Mouse (Mus musculus) C2C12 (cell line): ENCODE data around the gene Kif26b. TPM values are rescaled to one million over a fixed set of nuclear protein-coding genes. Genes with fewer than 3 reads are reported as not detected.

Experiments
- H3K27me3 ChIP-seq: one replicate; pipeline ENCODE4 v1.6.1; 2011; ENCODE audit not compliant: control insufficient read depth, insufficient read depth, insufficient read length
- H3K36me3 ChIP-seq: one replicate; pipeline ENCODE4 v1.6.1; 2011; ENCODE audit not compliant: control insufficient read depth, insufficient read depth
- H3K4me3 ChIP-seq: one replicate; pipeline ENCODE4 v1.5.1; 2011; ENCODE audit warnings: mild to moderate bottlenecking, control low read depth; ENCODE audit not compliant: poor library complexity, insufficient read depth, severe bottlenecking
- H3K79me2 ChIP-seq: one replicate; pipeline ENCODE4 v1.6.1; 2011; ENCODE audit not compliant: control insufficient read depth, insufficient read depth
- H3K79me3 ChIP-seq: one replicate; pipeline ENCODE4 v1.6.1; 2011; ENCODE audit warnings: low read depth, control low read depth
- H3ac ChIP-seq: one replicate; pipeline ENCODE3; 2011; ENCODE audit warnings: low read depth; ENCODE audit not compliant: control insufficient read depth, insufficient read length
- CEBPB ChIP-seq: IDR thresholded peaks from one replicate; pipeline ENCODE4 v1.6.1; 2011; ENCODE audit warnings: low read depth, mild to moderate bottlenecking, control low read depth, moderate library complexity
- CTCF ChIP-seq: IDR thresholded peaks from one replicate; pipeline ENCODE4 v1.5.1; 2011; ENCODE audit not compliant: control insufficient read depth, insufficient read depth, insufficient read length
- FOSL1 ChIP-seq: IDR thresholded peaks from one replicate; pipeline ENCODE4 v1.8.0; 2011; ENCODE audit warnings: mild to moderate bottlenecking, low read length; ENCODE audit not compliant: poor library complexity, insufficient read depth, severe bottlenecking
- MAX ChIP-seq: IDR thresholded peaks from one replicate; pipeline ENCODE4 v1.6.1; 2011; ENCODE audit warnings: mild to moderate bottlenecking, control low read depth
- MYOD1 ChIP-seq: IDR thresholded peaks from one replicate; pipeline ENCODE4 v1.6.1; 2011; ENCODE audit warnings: low read depth; ENCODE audit not compliant: control insufficient read depth, insufficient read length
- MYOG ChIP-seq: IDR thresholded peaks from one replicate; pipeline ENCODE4 v1.6.1; 2011; ENCODE audit not compliant: control insufficient read depth, insufficient read length; ENCODE audit errors: extremely low read depth
- USF1 ChIP-seq: IDR thresholded peaks from one replicate; pipeline ENCODE4 v1.6.1; 2011; ENCODE audit warnings: low read depth, mild to moderate bottlenecking, control low read depth, moderate library complexity
- polyA plus RNA-seq: library from polyadenylated mRNA; unstranded; fragments of >200 nt; fragmentation: generic; extraction: Trizol; gene quantifications from one replicate; pipeline ENCODE4 v1.2.1, GENCODE M21; 2012; ENCODE audit warnings: missing spikeins

The Kif26b gene
- polyA plus RNA-seq, 1 experiment: 1.8 TPM

DNA sequence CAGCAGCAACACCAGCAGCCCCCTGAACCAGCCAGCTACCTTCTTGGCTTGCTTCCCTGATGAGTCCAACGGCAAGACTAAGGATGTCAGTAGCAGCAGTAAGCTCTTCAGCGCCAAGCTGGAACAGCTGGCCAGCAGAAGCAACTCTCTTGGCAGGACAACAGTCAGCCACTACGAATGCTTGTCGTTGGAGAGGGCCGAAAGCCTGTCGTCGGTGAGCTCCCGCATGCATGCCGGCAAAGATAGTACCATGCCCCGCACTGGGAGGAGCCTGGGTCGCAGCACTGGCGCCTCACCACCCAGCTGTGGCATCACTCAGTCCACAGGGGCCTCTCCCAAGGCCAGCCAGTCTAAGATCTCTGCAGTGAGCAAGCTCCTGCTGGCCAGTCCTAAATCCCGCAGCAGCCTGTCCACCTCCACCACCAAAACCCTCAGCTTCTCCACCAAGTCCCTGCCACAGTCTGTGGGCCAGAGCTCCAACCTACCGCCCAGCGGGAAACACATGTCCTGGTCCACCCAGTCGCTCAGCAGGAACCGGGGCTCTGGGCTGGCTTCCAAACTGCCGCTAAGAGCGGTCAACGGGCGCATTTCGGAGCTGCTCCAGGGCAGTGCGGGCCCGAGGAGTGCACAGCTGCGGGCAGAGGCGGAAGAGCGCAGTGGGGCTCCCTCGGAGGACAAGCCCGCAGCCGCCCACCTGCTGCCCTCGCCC, 388.4 kb downstream of the Kif26b start:
- no peak overlapping the region for H3ac ChIP-seq
- TF ChIP-seq FOSL1 (no peak), CEBPB (no peak), USF1 (no peak), MYOD1 (no peak), MAX (no peak), CTCF (no peak)

DNA sequence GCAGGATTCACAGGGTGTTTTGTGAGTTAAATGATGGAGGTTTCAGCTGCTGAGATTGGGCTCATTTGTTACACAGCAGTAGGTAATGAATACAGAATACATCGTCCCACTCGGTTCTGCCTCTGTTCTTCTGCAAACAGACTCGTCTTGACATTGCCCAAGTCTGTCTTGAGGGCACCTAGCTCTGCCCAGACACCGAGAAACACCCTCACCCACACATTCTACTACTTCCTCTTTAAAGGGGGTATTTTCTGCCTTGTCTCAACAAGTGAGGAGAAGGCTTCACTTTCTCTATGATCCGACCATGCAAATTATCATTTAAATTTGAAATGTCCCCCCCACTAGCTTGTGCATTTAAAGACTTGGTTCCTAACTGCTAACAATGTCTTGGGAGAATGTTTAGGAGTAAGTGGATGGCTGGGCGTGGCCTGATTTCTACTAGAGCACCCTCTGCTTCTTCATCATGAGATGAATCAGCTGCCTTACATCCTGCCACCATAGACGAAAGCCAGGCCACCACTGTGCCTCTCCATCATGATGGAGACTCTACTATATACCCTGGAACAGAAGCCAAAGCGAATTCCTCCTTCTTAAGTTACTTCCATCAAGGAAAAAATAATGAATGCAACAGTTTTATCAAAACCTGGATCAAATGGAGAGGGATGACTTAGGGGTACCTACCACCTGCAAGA, 395.7 kb downstream of the Kif26b start:
- no peaks in the 10 kb centered on the region for H3K27me3 ChIP-seq
- H3ac ChIP-seq: no peak overlapping the region
- H3K79me3 ChIP-seq: no peaks in the 10 kb centered on the region
- no peaks in the 10 kb centered on the region for H3K36me3 ChIP-seq
- no peak overlapping the region for H3K4me3 ChIP-seq
- no peak for TF ChIP-seq CEBPB
- no peaks in the 10 kb centered on the region for H3K79me2 ChIP-seq

More for the DNA sequence above, 388.4 kb downstream of the Kif26b start:
- no peaks in the 10 kb centered on the region for H3K36me3 ChIP-seq
- no peaks in the 10 kb centered on the region for H3K79me3 ChIP-seq
- no peaks in the 10 kb centered on the region for H3K79me2 ChIP-seq
- H3K4me3 ChIP-seq: no peak overlapping the region
- H3K27me3 ChIP-seq: no peaks in the 10 kb centered on the region

DNA sequence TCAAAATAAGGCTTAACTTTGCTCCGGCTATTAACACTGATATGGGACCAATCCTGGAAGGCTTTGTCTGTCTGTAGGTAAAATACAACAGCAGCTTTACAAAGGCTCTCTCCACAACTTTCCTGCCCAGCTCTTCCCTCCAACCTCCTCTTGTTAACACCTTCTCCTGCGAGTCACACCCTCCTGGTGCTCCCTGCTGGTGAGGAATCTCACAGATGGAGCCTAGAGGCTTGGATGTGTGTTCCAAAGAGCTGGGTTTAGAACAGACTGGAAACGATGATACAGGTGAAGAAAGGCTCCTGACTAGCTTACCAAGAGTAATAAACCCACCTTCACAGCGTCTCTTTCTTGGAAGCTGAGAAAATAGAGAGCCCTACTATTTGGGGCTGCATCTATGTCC, 400.6 kb downstream of the Kif26b start:
- TF ChIP-seq CEBPB (no peak), MAX (no peak), CTCF (no peak), USF1 (no peak)
- no peaks in the 10 kb centered on the region for H3K36me3 ChIP-seq

DNA sequence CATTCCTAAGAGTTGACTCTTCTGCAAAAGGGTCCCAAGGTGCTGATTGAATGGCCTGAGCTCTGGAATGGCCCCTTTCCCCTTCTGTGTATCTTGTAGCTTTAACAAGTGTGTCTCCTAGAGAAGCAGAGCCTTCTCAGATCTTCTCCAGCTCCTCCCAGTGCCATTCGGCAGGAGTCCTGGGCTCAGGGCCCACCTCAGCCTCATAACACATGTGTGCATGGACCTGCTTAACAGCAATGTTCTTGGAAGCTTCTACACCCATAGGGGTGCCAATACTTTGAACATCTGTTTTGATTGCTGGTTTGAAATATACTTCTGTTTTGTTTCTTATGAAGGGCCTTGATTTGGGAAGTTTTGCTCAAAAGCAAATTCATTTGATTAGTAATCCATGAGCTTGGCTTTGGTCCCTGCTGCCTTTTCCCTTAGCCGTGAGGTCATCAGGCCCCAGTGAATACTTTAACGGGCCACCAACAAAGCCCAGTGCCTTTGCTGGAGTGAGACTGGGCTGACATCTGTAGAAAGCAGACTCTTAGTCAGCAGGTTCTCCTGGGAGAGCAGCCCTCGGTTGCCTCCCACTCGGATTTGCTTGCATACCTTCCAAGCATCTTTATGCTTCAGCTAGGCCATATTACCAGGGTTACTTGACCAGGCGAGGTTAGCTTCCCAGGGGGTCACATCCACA, 405.2 kb downstream of the Kif26b start:
- TF ChIP-seq MAX: no peak
- no peak for TF ChIP-seq USF1
- TF ChIP-seq FOSL1: no peak
- no peak for TF ChIP-seq MYOG
- TF ChIP-seq CTCF: no peak
- no peak for TF ChIP-seq CEBPB
- TF ChIP-seq MYOD1: no peak
- Histone ChIP-seq H3K4me3 (no peak overlapping the region), H3K79me2 (no peaks in the 10 kb centered on the region), H3ac (no peak overlapping the region), H3K79me3 (no peaks in the 10 kb centered on the region), H3K27me3 (no peaks in the 10 kb centered on the region), H3K36me3 (no peaks in the 10 kb centered on the region)

More for the DNA sequence above, 400.6 kb downstream of the Kif26b start:
- Histone ChIP-seq H3K79me2 (no peaks in the 10 kb centered on the region), H3K4me3 (no peak overlapping the region), H3K79me3 (no peaks in the 10 kb centered on the region), H3ac (no peak overlapping the region), H3K27me3 (no peaks in the 10 kb centered on the region)

DNA sequence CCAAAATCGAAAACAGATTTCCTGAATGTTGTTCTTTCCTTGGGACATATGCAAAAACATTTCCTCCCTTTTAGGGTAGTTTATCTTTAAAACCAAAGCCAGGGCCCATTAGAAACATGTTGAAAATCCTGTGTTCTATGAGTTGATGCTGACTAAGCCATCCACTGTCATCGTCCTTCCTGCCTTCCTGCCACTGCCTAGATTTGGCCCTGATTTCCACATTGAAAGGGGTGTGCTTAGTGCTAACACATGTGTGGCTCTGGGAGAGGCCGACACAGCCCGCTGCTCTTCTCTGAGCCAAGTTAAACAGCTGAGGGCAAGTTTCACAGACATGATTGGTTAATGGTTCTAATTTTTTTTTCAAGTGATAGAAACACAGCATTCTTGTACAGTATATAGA, 407.5 kb downstream of the Kif26b start:
- H3ac ChIP-seq: no peak overlapping the region
- no peaks in the 10 kb centered on the region for H3K36me3 ChIP-seq

DNA sequence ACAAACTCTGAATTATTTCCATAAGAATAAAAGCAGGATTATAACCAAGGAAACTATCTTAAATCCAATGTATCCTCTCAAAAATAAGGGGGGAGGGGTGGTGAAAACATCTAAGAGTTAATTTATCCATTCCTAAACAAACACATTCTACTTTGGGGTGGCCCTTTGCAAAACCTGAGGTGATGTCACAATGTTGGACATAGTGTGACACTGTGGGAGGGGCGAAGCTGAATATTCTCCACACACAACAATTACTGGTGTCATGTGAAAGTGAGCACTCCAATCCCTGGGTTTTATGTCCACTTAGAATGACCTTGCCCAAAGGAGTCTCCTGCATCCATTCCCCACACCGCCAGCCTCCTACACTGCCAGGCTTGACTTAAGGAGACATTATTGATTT, 408.1 kb downstream of the Kif26b start:
- H3K79me2 ChIP-seq: no peaks in the 10 kb centered on the region
- no peak overlapping the region for H3K4me3 ChIP-seq
- H3K79me3 ChIP-seq: no peaks in the 10 kb centered on the region
- H3ac ChIP-seq: no peak overlapping the region
- no peaks in the 10 kb centered on the region for H3K36me3 ChIP-seq
- TF ChIP-seq MYOG: no peak
- TF ChIP-seq MYOD1: no peak
- TF ChIP-seq CTCF: no peak
- TF ChIP-seq USF1: no peak
- TF ChIP-seq MAX: no peak
- TF ChIP-seq CEBPB: no peak
- TF ChIP-seq FOSL1: no peak
- H3K27me3 ChIP-seq: no peaks in the 10 kb centered on the region

More for the DNA sequence above, 407.5 kb downstream of the Kif26b start:
- no peaks in the 10 kb centered on the region for H3K79me2 ChIP-seq
- no peak for TF ChIP-seq CEBPB
- TF ChIP-seq MAX: no peak
- no peak for TF ChIP-seq MYOG
- TF ChIP-seq USF1: no peak
- TF ChIP-seq MYOD1: no peak
- H3K79me3 ChIP-seq: no peaks in the 10 kb centered on the region
- no peaks in the 10 kb centered on the region for H3K27me3 ChIP-seq
- H3K4me3 ChIP-seq: no peak overlapping the region
